In genomic region chr11:88408305-88408704, GRCm38 (mm10) we compare ENCODE assay signal across 15 mouse cellular contexts.
A peak's percentile ranks its signal among the peaks of the same experiment; 100 is the strongest.
DNase-seq lines count a peak whose midpoint lies in the region; ATAC-seq lines count a peak whose summit lies in the region.
"Had no signal": no experiment of that assay in that cellular context is flagged by ENCODE, and none has a peak within 500 bp of the region (broad histone marks: within the 10 kb centered on the region; RNA-seq: fewer than 3 reads in every experiment).

No protein-coding gene starts in this region.

- no peak overlapping the region for H3K4me3 ChIP-seq in hindbrain, embryonic 16.5 days (ENCODE audit: low read length)
- no peak overlapping the region for H3K4me3 ChIP-seq in neural tube, embryonic 13.5 days
- H3K4me3 ChIP-seq: embryonic facial prominence, embryonic 15.5 days; lung, embryonic 15.5 days; stomach, embryonic 15.5 days had no signal

- H3K4me2 ChIP-seq in hindbrain, embryonic 16.5 days (ENCODE audit: low read length): no peak overlapping the region
- H3K4me2 ChIP-seq in neural tube, embryonic 13.5 days: no peak overlapping the region
- H3K4me2 ChIP-seq: embryonic facial prominence, embryonic 15.5 days; lung, embryonic 15.5 days; stomach, embryonic 15.5 days had no signal

- whole genome bisulfite sequencing in hindbrain, embryonic 16.5 days: 58% methylated on average over 8 of the region's 8 CpGs
- 76% methylated on average over 8 of the region's 8 CpGs for WGBS in neural tube, embryonic 13.5 days

- no peaks in the 10 kb centered on the region for H3K27me3 ChIP-seq in hindbrain, embryonic 16.5 days (replicated peaks; ENCODE audit: control insufficient read depth, insufficient read depth, low read length)
- H3K27me3 ChIP-seq in neural tube, embryonic 13.5 days: no peaks in the 10 kb centered on the region
- H3K27me3 ChIP-seq: embryonic facial prominence, embryonic 15.5 days; lung, embryonic 15.5 days; stomach, embryonic 15.5 days had no signal

- peak; percentile 75 to 76 for DNase-seq in cerebellum, postnatal 14 days
- DNase-seq in cerebellum, adult 11-12 months: no peak
- DNase-seq in heart, postnatal 4 days: peak; percentile 47
- DNase-seq in heart, postnatal 36 days: no peak
- DNase-seq in spleen, adult 18-20 months: no peak
- DNase-seq in layer of hippocampus, adult 11-12 months (ENCODE audit: low spot score): no peak
- DNase-seq: adrenal gland, adult 8-10 months; kidney, postnatal 25 days; right cerebral cortex, postnatal 4 days had no signal

- peak overlapping the region; percentile 32 for H3K27ac ChIP-seq in hindbrain, embryonic 16.5 days (ENCODE audit: low read depth, low read length)
- peak overlapping the region; percentile 54; the same call in 1 of the 2 replicates for H3K27ac ChIP-seq in neural tube, embryonic 13.5 days (replicated peaks)
- H3K27ac ChIP-seq: embryonic facial prominence, embryonic 15.5 days; lung, embryonic 15.5 days; stomach, embryonic 15.5 days had no signal

- H3K9ac ChIP-seq in hindbrain, embryonic 16.5 days (ENCODE audit: low read depth, low read length): no peak overlapping the region; the same call in 1 of the 2 replicates
- no peak overlapping the region for H3K9ac ChIP-seq in neural tube, embryonic 13.5 days
- H3K9ac ChIP-seq: embryonic facial prominence, embryonic 15.5 days; lung, embryonic 15.5 days; stomach, embryonic 15.5 days had no signal

- intact Hi-C loops in heart, postnatal 36 days (cut with DNase I): loop anchor here (5.0 kb wide), 1 partner anchor 414 kb away; no protein-coding TSS in a partner anchor

- H3K36me3 ChIP-seq in hindbrain, embryonic 16.5 days (ENCODE audit: control insufficient read depth, insufficient read depth, low read length): no peaks in the 10 kb centered on the region
- H3K36me3 ChIP-seq in neural tube, embryonic 13.5 days: no peaks in the 10 kb centered on the region
- H3K36me3 ChIP-seq: embryonic facial prominence, embryonic 15.5 days; stomach, embryonic 15.5 days had no signal

- no peak for ATAC-seq in hindbrain, embryonic 16.5 days
- ATAC-seq in neural tube, embryonic 13.5 days (ENCODE audit: low read depth): no peak
- ATAC-seq: intestine, postnatal 0 days had no signal

- H3K9me3 ChIP-seq in hindbrain, embryonic 16.5 days (ENCODE audit: control insufficient read depth, low read length): no peaks in the 10 kb centered on the region
- H3K9me3 ChIP-seq in neural tube, embryonic 13.5 days: no peaks in the 10 kb centered on the region
- H3K9me3 ChIP-seq: embryonic facial prominence, embryonic 15.5 days; lung, embryonic 15.5 days; stomach, embryonic 15.5 days had no signal

- H3K4me1 ChIP-seq in hindbrain, embryonic 16.5 days (ENCODE audit: control insufficient read depth, insufficient read depth, low read depth, low read length): peaks cover 53% of the 10 kb centered on the region
- peaks cover 77% of the 10 kb centered on the region for H3K4me1 ChIP-seq in neural tube, embryonic 13.5 days (replicated peaks)

Comparison
In these comparisons a context has a peak if more than half of its experiments do, and no peak if none do; other contexts are left out.
1. DNase-seq: peak in cerebellum, postnatal 14 days (2 of 2) and heart, postnatal 4 days (single experiment); none in cerebellum, adult 11-12 months (single experiment), heart, postnatal 36 days (0 of 2), spleen, adult 18-20 months (0 of 2) and layer of hippocampus, adult 11-12 months (single experiment).